Mouse (Mus musculus): ENCODE data around the gene Gm12216. TPM values are rescaled to one million over a fixed set of nuclear protein-coding genes. Genes with fewer than 3 reads are reported as not detected.

Gene Gm12216
- polyA plus RNA-seq, 1 experiment, result 1.2 TPM

DNA sequence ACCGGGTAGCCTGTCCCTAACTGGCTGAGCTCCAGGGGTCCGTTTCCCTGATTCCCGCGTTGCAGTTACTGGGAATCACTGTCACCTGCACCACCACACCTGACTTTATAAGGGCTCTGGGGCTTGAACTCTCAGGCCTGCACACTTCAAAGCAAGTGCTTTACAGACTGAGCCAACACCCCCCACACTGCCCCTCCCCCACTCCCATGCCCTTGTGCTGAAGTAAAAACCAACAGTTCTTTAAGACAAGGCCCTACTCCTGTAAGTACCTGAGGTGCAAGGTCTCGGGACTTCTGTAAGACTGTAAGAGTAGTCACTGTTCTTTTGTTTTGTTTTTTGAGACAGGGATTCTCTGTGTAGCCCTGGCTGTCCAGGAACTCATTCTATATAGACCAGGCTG lies 80.6 kb downstream of the Gm12216 start:
- no peak for TF ChIP-seq CTCF (IDR thresholded peaks at IDR 0.05; ENCODE audit: borderline replicate concordance, insufficient read depth, low read depth, low read length)
- TF ChIP-seq POLR2A (IDR thresholded peaks at IDR 0.05; ENCODE audit: borderline replicate concordance, insufficient read depth, low read length), result no peak
- Histone ChIP-seq H3K4me3 (replicated peaks; ENCODE audit: insufficient read depth, low read depth, low read length) (no peak overlapping the region), H3K27ac (ENCODE audit: insufficient read depth, low read length) (no peak overlapping the region), H3K4me1 (ENCODE audit: control insufficient read depth, insufficient read depth, low read length) (no peaks in the 10 kb centered on the region), H3K27me3 (ENCODE audit: control insufficient read depth, insufficient read depth, low read length) (no peaks in the 10 kb centered on the region)
- 76% methylated on average over 5 of the region's 5 CpGs for WGBS
- DNase-seq, result no peak

DNA sequence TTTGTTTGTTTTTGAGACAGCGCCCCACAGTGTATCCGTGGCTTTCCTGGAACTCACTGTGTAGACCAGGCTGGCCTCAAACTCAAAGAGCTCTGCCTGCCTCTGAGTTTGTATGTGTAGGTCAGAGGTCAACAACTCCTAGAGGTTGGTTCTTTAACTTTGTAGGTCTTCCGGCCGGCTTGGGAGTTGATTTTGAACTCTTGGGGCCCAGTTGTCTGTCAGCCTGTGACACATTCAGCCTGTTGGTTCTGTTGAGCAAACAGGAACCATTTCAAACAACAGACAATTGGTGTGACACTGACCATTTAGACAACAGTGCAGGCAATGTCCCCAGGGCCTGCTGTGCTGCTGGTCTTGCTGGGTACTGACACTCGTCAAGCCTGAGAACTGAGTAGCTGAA lies 81.3 kb downstream of the Gm12216 start:
- H3K27me3 ChIP-seq (ENCODE audit: control insufficient read depth, insufficient read depth, low read length), result no peaks in the 10 kb centered on the region
- no peak for TF ChIP-seq POLR2A (IDR thresholded peaks at IDR 0.05; ENCODE audit: borderline replicate concordance, insufficient read depth, low read length)
- no peak for TF ChIP-seq CTCF (IDR thresholded peaks at IDR 0.05; ENCODE audit: borderline replicate concordance, insufficient read depth, low read depth, low read length)
- H3K27ac ChIP-seq (ENCODE audit: insufficient read depth, low read length), result no peak overlapping the region
- WGBS, result 79% methylated on average over 5 of the region's 5 CpGs
- DNase-seq, result no peak
- H3K4me3 ChIP-seq (replicated peaks; ENCODE audit: insufficient read depth, low read depth, low read length), result no peak overlapping the region
- H3K4me1 ChIP-seq (ENCODE audit: control insufficient read depth, insufficient read depth, low read length), result no peaks in the 10 kb centered on the region

DNA sequence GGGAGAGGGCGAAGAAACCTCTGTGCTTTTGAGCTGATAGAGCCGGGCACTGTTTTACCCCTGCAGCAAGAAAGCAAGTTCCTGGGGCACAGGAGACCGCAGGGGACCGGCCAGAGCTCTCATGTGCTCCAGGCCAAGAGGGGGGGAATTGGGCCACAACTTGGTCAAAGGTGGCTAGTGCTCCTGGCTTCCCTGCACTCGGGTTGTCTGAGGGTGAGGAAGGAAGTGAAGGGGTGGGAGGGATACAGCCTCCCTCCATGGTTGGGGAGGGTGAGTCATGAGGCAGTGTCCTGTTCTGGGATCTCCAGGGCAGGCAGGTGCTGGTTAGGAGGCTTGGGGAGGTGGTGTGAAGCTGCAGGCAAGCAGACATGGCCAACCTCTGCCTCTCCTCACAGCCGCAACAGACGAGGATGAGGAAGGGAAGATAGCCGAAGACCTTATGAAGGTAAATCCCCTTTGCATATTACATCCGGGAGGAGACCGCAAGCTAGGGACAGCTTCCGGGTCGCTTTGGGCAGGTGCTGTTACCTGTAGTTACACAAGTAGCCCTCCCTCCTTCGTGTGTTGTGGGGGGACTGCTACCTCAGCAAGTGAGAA lies 84.3 kb downstream of the Gm12216 start:
- no peak for DNase-seq
- no peak for TF ChIP-seq POLR2A (IDR thresholded peaks at IDR 0.05; ENCODE audit: borderline replicate concordance, insufficient read depth, low read length)
- no peak for TF ChIP-seq CTCF (IDR thresholded peaks at IDR 0.05; ENCODE audit: borderline replicate concordance, insufficient read depth, low read depth, low read length)
- no peak overlapping the region for H3K27ac ChIP-seq (ENCODE audit: insufficient read depth, low read length)
- no peaks in the 10 kb centered on the region for H3K4me1 ChIP-seq (ENCODE audit: control insufficient read depth, insufficient read depth, low read length)
- H3K4me3 ChIP-seq (replicated peaks; ENCODE audit: insufficient read depth, low read depth, low read length), result no peak overlapping the region
- 88% methylated on average over 13 of the region's 13 CpGs for WGBS
- H3K27me3 ChIP-seq (ENCODE audit: control insufficient read depth, insufficient read depth, low read length), result no peaks in the 10 kb centered on the region

DNA sequence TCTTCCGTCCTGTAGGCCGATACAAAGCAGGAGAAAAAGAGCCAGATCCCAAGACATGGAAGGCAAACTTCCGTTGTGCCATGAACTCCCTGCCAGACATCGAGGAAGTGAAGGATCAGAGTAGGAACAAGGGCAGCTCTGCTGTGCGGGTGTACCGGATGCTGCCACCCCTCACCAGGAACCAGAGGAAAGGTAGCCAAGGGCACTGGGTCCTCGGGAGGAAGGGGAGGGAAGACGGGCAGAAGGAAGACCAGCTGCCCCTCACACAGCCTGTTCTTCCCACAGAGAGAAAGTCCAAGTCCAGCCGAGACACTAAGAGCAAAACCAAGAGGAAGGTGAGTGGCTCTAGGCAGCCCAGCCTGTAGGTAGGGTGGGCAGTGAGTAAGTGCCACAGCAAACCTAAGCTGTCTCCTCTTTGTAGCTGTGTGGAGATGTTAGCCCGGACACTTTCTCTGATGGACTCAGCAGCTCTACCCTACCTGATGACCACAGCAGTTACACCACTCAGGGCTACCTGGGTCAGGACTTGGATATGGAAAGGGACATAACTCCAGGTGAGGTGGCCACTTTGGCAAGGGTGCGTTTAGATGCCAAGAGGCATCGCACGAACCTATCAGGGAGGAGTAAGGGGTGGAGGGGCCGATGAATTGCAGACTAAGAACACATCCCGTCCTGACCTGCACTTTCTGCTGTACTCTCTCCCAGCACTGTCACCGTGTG lies 85.3 kb downstream of the Gm12216 start:
- DNase-seq, result no peak
- Histone ChIP-seq H3K4me1 (ENCODE audit: control insufficient read depth, insufficient read depth, low read length) (no peaks in the 10 kb centered on the region), H3K27me3 (ENCODE audit: control insufficient read depth, insufficient read depth, low read length) (peaks cover 2% of the 10 kb centered on the region; the same call in 1 of the 2 replicates), H3K27ac (ENCODE audit: insufficient read depth, low read length) (no peak overlapping the region), H3K4me3 (replicated peaks; ENCODE audit: insufficient read depth, low read depth, low read length) (no peak overlapping the region)
- no peak for TF ChIP-seq POLR2A (IDR thresholded peaks at IDR 0.05; ENCODE audit: borderline replicate concordance, insufficient read depth, low read length)
- TF ChIP-seq CTCF (IDR thresholded peaks at IDR 0.05; ENCODE audit: borderline replicate concordance, insufficient read depth, low read depth, low read length), result no peak
- 87% methylated on average over 16 of the region's 16 CpGs for WGBS

DNA sequence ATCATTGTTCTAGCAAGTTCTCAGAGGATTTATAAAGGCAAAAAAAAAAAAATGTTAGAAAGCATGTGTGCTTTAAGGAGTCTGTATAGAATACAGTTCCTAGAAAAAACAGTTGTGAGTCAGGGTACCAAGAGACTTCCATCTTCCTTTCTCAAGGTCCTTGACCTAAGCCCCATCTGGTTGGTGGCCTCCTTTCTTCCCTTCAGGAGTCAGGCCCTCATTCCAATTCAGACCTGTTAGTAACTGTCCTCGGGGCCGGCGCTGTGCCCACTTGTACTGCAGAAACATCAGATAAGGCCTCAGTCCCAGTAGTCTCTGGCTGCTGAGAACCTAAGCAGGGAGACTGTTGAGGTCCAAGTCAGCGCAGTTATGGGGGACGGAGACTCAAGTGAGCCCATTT lies 86.0 kb downstream of the Gm12216 start, which contains the start of gene Gm17334:
Gene Gm17334 (minus strand): TSS at position 101 of the 400 bp plus-strand sequence.
- no peak for DNase-seq
- Histone ChIP-seq H3K4me1 (ENCODE audit: control insufficient read depth, insufficient read depth, low read length) (no peaks in the 10 kb centered on the region), H3K4me3 (replicated peaks; ENCODE audit: insufficient read depth, low read depth, low read length) (no peak within 1 kb of the TSS), H3K27ac (ENCODE audit: insufficient read depth, low read length) (no peak within 1 kb of the TSS), H3K27me3 (ENCODE audit: control insufficient read depth, insufficient read depth, low read length) (peaks cover 2% of the 10 kb centered on the region; the same call in 1 of the 2 replicates)
- 89% methylated on average over 5 of the region's 5 CpGs for WGBS
- TF ChIP-seq POLR2A (IDR thresholded peaks at IDR 0.05; ENCODE audit: borderline replicate concordance, insufficient read depth, low read length), result no peak
- no peak for TF ChIP-seq CTCF (IDR thresholded peaks at IDR 0.05; ENCODE audit: borderline replicate concordance, insufficient read depth, low read depth, low read length)

DNA sequence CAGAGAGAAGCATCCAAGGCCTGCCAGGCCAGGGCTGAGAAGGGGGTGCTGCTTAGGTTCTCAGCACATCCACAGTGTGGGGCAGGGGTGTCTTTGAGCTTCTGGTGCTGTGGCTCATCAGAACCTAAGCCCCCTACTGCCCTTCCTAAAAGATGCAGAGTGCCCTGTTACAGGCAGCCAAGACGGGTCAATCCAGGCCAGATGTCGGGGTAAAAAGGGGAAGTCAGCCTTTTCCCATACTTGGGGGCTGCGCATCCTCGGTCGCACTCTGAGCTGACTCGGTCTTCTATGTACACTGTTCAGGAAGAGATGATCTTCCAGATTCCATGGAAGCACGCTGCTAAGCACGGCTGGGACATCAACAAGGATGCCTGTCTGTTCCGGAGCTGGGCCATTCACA lies 86.5 kb downstream of the Gm12216 start:
- H3K27ac ChIP-seq (ENCODE audit: insufficient read depth, low read length), result no peak overlapping the region
- no peak overlapping the region for H3K4me3 ChIP-seq (replicated peaks; ENCODE audit: insufficient read depth, low read depth, low read length)
- DNase-seq, result no peak
- no peaks in the 10 kb centered on the region for H3K4me1 ChIP-seq (ENCODE audit: control insufficient read depth, insufficient read depth, low read length)
- H3K27me3 ChIP-seq (ENCODE audit: control insufficient read depth, insufficient read depth, low read length), result peaks cover 2% of the 10 kb centered on the region; the same call in 1 of the 2 replicates
- 88% methylated on average over 9 of the region's 9 CpGs for WGBS
- TF ChIP-seq POLR2A (IDR thresholded peaks at IDR 0.05; ENCODE audit: borderline replicate concordance, insufficient read depth, low read length), result no peak
- TF ChIP-seq CTCF (IDR thresholded peaks at IDR 0.05; ENCODE audit: borderline replicate concordance, insufficient read depth, low read depth, low read length), result no peak

DNA sequence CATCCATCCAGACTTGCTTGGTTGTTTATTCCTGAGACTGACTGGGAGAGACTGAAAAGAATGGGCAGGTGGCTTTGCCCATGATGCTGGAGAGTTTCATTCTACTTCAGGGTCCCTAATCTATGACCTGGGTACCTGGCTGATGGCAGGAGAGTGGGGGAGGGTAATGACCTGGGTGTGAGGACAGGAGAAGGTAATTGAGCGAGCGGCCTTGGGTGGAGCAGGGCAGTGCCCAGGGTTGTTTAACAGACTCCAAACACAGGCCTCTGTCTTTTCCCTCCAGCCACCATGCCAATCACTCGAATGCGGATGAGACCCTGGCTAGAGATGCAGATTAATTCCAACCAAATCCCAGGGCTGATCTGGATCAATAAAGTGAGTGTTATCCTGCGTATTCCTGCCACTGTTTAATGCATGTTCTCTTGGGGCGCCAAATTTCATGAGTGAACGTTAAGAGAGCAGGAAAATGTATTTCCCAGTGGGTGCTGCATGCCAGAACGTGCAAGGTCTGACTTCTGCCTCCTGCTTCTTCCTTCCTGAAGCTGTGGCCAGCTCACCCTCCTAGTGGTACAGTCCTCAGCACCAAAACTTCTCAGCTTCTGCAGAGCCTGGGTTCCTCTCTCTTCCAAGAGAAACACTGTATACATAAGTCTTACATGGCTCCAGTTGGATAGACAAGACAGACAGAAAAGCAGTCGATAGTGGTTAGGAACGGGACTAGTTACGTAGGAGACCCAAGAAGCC lies 87.9 kb downstream of the Gm12216 start:
- DNase-seq, result no peak
- WGBS, result 89% methylated on average over 11 of the region's 11 CpGs
- Histone ChIP-seq H3K27ac (ENCODE audit: insufficient read depth, low read length) (no peak overlapping the region), H3K4me3 (replicated peaks; ENCODE audit: insufficient read depth, low read depth, low read length) (no peak overlapping the region), H3K4me1 (ENCODE audit: control insufficient read depth, insufficient read depth, low read length) (no peaks in the 10 kb centered on the region), H3K27me3 (ENCODE audit: control insufficient read depth, insufficient read depth, low read length) (peaks cover 2% of the 10 kb centered on the region; the same call in 1 of the 2 replicates)
- TF ChIP-seq POLR2A (IDR thresholded peaks at IDR 0.05; ENCODE audit: borderline replicate concordance, insufficient read depth, low read length) (no peak), CTCF (IDR thresholded peaks at IDR 0.05; ENCODE audit: borderline replicate concordance, insufficient read depth, low read depth, low read length) (no peak)

Data from cerebellum, adult 2 months (tissue).